Mouse (Mus musculus) MEL (cell line): ENCODE measurements around the gene Nsun2. TPM values are rescaled to one million over a fixed set of nuclear protein-coding genes. Genes with fewer than 3 reads are reported as not detected.

Experiments used
- DNase-seq: peaks from one replicate; pipeline ENCODE4 v3.0.0; 2011; ENCODE audit warnings: low read depth, low spot score
- H3K27ac ChIP-seq: 2 replicates; pipeline ENCODE4 v1.5.1; 2012; ENCODE audit warnings: low read depth, mild to moderate bottlenecking, control low read depth, low read length, moderate library complexity; ENCODE audit not compliant: control insufficient read depth
- H3K27me3 ChIP-seq, 2 experiments: fragments of 150-350 bp in 1 of 2; sonication (generic) in 1 of 2; 2 replicates each; pipeline ENCODE4 v1.6.1; 2012; ENCODE audit warnings: low read length in 2 of 2, mild to moderate bottlenecking in 2 of 2, improper control_type of control experiment in 1 of 2, moderate library complexity in 1 of 2; ENCODE audit not compliant: insufficient read depth in 2 of 2, control insufficient read depth in 1 of 2
- H3K36me3 ChIP-seq, 2 experiments: 2 replicates each; pipeline ENCODE4 v1.6.1; 2012 to 2014; ENCODE audit warnings: low read length in 2 of 2, improper control_type of control experiment in 1 of 2, inconsistent platforms in 1 of 2, mild to moderate bottlenecking in 1 of 2; ENCODE audit not compliant: insufficient read depth in 2 of 2, control insufficient read depth in 1 of 2
- H3K4me1 ChIP-seq, 2 experiments: fragments of 150-350 bp in 1 of 2; sonication (generic) in 1 of 2; 2 replicates each; pipeline ENCODE4 v1.6.1; 2012; ENCODE audit warnings: low read length in 2 of 2, improper control_type of control experiment in 1 of 2, mild to moderate bottlenecking in 1 of 2; ENCODE audit not compliant: insufficient read depth in 2 of 2, control insufficient read depth in 1 of 2
- H3K4me3 ChIP-seq, 2 experiments: fragments of 150-350 bp in 1 of 2; sonication (generic) in 1 of 2; 2 replicates each; pipeline ENCODE4 v1.5.1; 2012; ENCODE audit warnings: low read depth in 2 of 2, low read length in 2 of 2, mild to moderate bottlenecking in 2 of 2, moderate library complexity in 2 of 2, control low read depth in 1 of 2, improper control_type of control experiment in 1 of 2; ENCODE audit not compliant: control insufficient read depth in 1 of 2, insufficient read depth in 1 of 2
- H3K79me2 ChIP-seq: 2 replicates; pipeline ENCODE4 v1.6.1; 2012; ENCODE audit warnings: mild to moderate bottlenecking, low read length, moderate library complexity; ENCODE audit not compliant: control insufficient read depth, poor library complexity, insufficient read depth
- H3K9ac ChIP-seq: 2 replicates; pipeline ENCODE4 v1.6.1; 2012; ENCODE audit warnings: low read depth, mild to moderate bottlenecking, control low read depth, low read length, moderate library complexity; ENCODE audit not compliant: control insufficient read depth, poor library complexity, severe bottlenecking
- H3K9me3 ChIP-seq: fragments of 150-350 bp; sonication (generic); replicated peaks from 2 replicates; pipeline ENCODE4 v1.6.1; 2012; ENCODE audit warnings: mild to moderate bottlenecking, low read length, improper control_type of control experiment, moderate library complexity; ENCODE audit not compliant: insufficient read depth
- CHD1 ChIP-seq: IDR thresholded peaks from 2 replicates; pipeline ENCODE4 v1.6.1; 2012; ENCODE audit warnings: low read depth, mild to moderate bottlenecking, inconsistent platforms, low read length, improper control_type of control experiment
- CHD2 ChIP-seq: IDR thresholded peaks from 2 replicates; pipeline ENCODE4 v1.6.1; 2011; ENCODE audit warnings: low read length, improper control_type of control experiment
- CTCF ChIP-seq, 3 experiments: IDR thresholded peaks in 2 of 3; conservative IDR thresholded peaks in 1 of 3; 2 replicates each; pipeline ENCODE4 v1.5.1; 2011 to 2012; ENCODE audit warnings: low read length in 3 of 3, low read depth in 2 of 3, mild to moderate bottlenecking in 2 of 3, improper control_type of control experiment in 1 of 3, inconsistent platforms in 1 of 3, mixed read lengths in 1 of 3, moderate library complexity in 1 of 3; ENCODE audit not compliant: control insufficient read depth in 1 of 3, insufficient read depth in 1 of 3, poor library complexity in 1 of 3, severe bottlenecking in 1 of 3
- EP300 ChIP-seq, 2 experiments: IDR thresholded peaks; 2 replicates each; pipeline ENCODE4 v1.6.1; 2011; ENCODE audit warnings: improper control_type of control experiment in 2 of 2, low read length in 2 of 2, low read depth in 1 of 2, mild to moderate bottlenecking in 1 of 2
- ETS1 ChIP-seq: IDR thresholded peaks from 2 replicates; pipeline ENCODE4 v1.6.1; 2012; ENCODE audit warnings: low read depth, mild to moderate bottlenecking, inconsistent platforms, low read length, improper control_type of control experiment, moderate library complexity
- GABPA ChIP-seq: IDR thresholded peaks from 2 replicates; pipeline ENCODE4 v1.6.1; 2012; ENCODE audit warnings: low read depth, mild to moderate bottlenecking, inconsistent platforms, low read length, improper control_type of control experiment, moderate library complexity
- HCFC1 ChIP-seq: IDR thresholded peaks from 2 replicates; pipeline ENCODE4 v1.6.1; 2012; ENCODE audit warnings: low read depth, mild to moderate bottlenecking, inconsistent platforms, low read length, improper control_type of control experiment, moderate library complexity
- KAT2A ChIP-seq: conservative IDR thresholded peaks from 2 replicates; pipeline ENCODE4 v1.6.1; 2012; ENCODE audit warnings: low read depth, low read length, improper control_type of control experiment, inconsistent platforms
- MAFK ChIP-seq: IDR thresholded peaks from 2 replicates; pipeline ENCODE4 v1.6.1; 2011; ENCODE audit warnings: low read depth, mild to moderate bottlenecking, low read length, improper control_type of control experiment, borderline replicate concordance
- MAX ChIP-seq: IDR thresholded peaks from 2 replicates; pipeline ENCODE4 v1.6.1; 2011; ENCODE audit warnings: low read length, improper control_type of control experiment
- MAZ ChIP-seq: IDR thresholded peaks from 2 replicates; pipeline ENCODE4 v1.6.1; 2012; ENCODE audit warnings: low read depth, mild to moderate bottlenecking, inconsistent platforms, low read length, improper control_type of control experiment
- MEF2A ChIP-seq: IDR thresholded peaks from 2 replicates; pipeline ENCODE4 v1.6.1; 2014; ENCODE audit warnings: low read depth, mild to moderate bottlenecking, inconsistent platforms, low read length, improper control_type of control experiment; ENCODE audit not compliant: poor library complexity, insufficient replicate concordance, severe bottlenecking; ENCODE audit errors: extremely low read depth
- MYC ChIP-seq: IDR thresholded peaks from 2 replicates; pipeline ENCODE4 v1.6.1; 2011; ENCODE audit warnings: low read depth, mild to moderate bottlenecking, low read length, improper control_type of control experiment, moderate library complexity
- NELFE ChIP-seq: IDR thresholded peaks from 2 replicates; pipeline ENCODE4 v1.6.1; 2011; ENCODE audit warnings: low read depth, low read length, improper control_type of control experiment
- NRF1 ChIP-seq: IDR thresholded peaks from 2 replicates; pipeline ENCODE4 v1.6.1; 2014; ENCODE audit warnings: low read depth, mild to moderate bottlenecking, inconsistent platforms, low read length, improper control_type of control experiment, moderate library complexity; ENCODE audit not compliant: poor library complexity, insufficient read depth, severe bottlenecking
- POLR2A ChIP-seq, 2 experiments: IDR thresholded peaks; 2 replicates each; pipeline ENCODE4 v1.6.1; 2011 to 2012; ENCODE audit warnings: low read length in 2 of 2, mild to moderate bottlenecking in 2 of 2, control low read depth in 1 of 2, improper control_type of control experiment in 1 of 2, low read depth in 1 of 2, moderate library complexity in 1 of 2; ENCODE audit not compliant: control insufficient read depth in 1 of 2, insufficient read depth in 1 of 2, poor library complexity in 1 of 2
- POLR2AphosphoS2 ChIP-seq: IDR thresholded peaks from 2 replicates; pipeline ENCODE4 v1.6.1; 2011; ENCODE audit warnings: low read length, improper control_type of control experiment
- POLR2AphosphoS5 ChIP-seq: IDR thresholded peaks from 2 replicates; pipeline ENCODE4 v1.6.1; 2012; ENCODE audit warnings: low read depth, borderline replicate concordance, mild to moderate bottlenecking, inconsistent platforms, low read length, moderate library complexity, mixed read lengths
- RCOR1 ChIP-seq: IDR thresholded peaks from 2 replicates; pipeline ENCODE4 v1.6.1; 2012; ENCODE audit warnings: low read depth, mild to moderate bottlenecking, inconsistent platforms, low read length, improper control_type of control experiment
- SIN3A ChIP-seq: IDR thresholded peaks from 2 replicates; pipeline ENCODE4 v1.6.1; 2012; ENCODE audit warnings: low read length, improper control_type of control experiment, inconsistent platforms
- TBP ChIP-seq: IDR thresholded peaks from 2 replicates; pipeline ENCODE4 v1.8.0; 2011; ENCODE audit warnings: low read depth, low read length, improper control_type of control experiment
- UBTF ChIP-seq: IDR thresholded peaks from 2 replicates; pipeline ENCODE4 v1.6.1; 2012; ENCODE audit warnings: low read depth, mild to moderate bottlenecking, inconsistent platforms, low read length, improper control_type of control experiment, moderate library complexity, borderline replicate concordance; ENCODE audit not compliant: insufficient read depth
- ZC3H11A ChIP-seq: IDR thresholded peaks from 2 replicates; pipeline ENCODE4 v1.6.1; 2012; ENCODE audit warnings: low read depth, mild to moderate bottlenecking, inconsistent platforms, low read length, improper control_type of control experiment
- ZMIZ1 ChIP-seq: IDR thresholded peaks from 2 replicates; pipeline ENCODE4 v1.6.1; 2012; ENCODE audit warnings: low read depth, mild to moderate bottlenecking, inconsistent platforms, low read length, improper control_type of control experiment, moderate library complexity
- ZNF384 ChIP-seq: IDR thresholded peaks from 2 replicates; pipeline ENCODE4 v1.6.1; 2012; ENCODE audit warnings: low read depth, mild to moderate bottlenecking, inconsistent platforms, low read length, improper control_type of control experiment
- polyA plus RNA-seq, 2 experiments: library from polyadenylated mRNA; stranded (reverse) in 1 of 2; unstranded in 1 of 2; fragments of >175 nt in 1 of 2; fragments of >200 nt in 1 of 2; gene quantifications; 2 replicates each; pipeline versions ENCODE4 v1.2.1 to v1.2.4; 2012; ENCODE audit warnings: low replicate concordance in 2 of 2, low read depth in 1 of 2; ENCODE audit not compliant: insufficient read length in 2 of 2, insufficient read depth in 1 of 2, missing spikeins in 1 of 2
- total RNA-seq: library from RNA; depleted of rRNA; stranded (reverse); fragments of 300-350 nt; gene quantifications from 2 replicates; pipeline ENCODE4 v1.2.3, GENCODE M21; 2012

The Nsun2 gene
- total and polyA plus RNA-seq, 3 experiments: 277 to 303 (median 302) TPM

- no peak overlapping the region for H3K9ac ChIP-seq
- H3K27me3 ChIP-seq: no peaks in the 10 kb centered on the region
- no peak overlapping the region for H3K4me3 ChIP-seq
- no peaks in the 10 kb centered on the region for H3K4me1 ChIP-seq
- no peak overlapping the region for H3K27ac ChIP-seq
- H3K9me3 ChIP-seq: no peaks in the 10 kb centered on the region
- TF ChIP-seq ETS1 (no peak), CTCF (IDR thresholded peaks at IDR 0.05 in 2 of 3, conservative IDR thresholded peaks at IDR 0.05 in 1 of 3; ENCODE audit: control insufficient read depth in 1 of 3, insufficient read depth in 1 of 3, low read depth in 2 of 3, low read length in 3 of 3, poor library complexity in 1 of 3, severe bottlenecking in 1 of 3) (no peak), MAFK (no peak), RCOR1 (no peak), ZC3H11A (no peak)
- no peak for DNase-seq
- no peaks in the 10 kb centered on the region for H3K79me2 ChIP-seq
- no peaks in the 10 kb centered on the region for H3K36me3 ChIP-seq
Measured at GRCm38 (mm10) chr13:69644427-69645166, 111.1 kb downstream of the Nsun2 start.

DNA sequence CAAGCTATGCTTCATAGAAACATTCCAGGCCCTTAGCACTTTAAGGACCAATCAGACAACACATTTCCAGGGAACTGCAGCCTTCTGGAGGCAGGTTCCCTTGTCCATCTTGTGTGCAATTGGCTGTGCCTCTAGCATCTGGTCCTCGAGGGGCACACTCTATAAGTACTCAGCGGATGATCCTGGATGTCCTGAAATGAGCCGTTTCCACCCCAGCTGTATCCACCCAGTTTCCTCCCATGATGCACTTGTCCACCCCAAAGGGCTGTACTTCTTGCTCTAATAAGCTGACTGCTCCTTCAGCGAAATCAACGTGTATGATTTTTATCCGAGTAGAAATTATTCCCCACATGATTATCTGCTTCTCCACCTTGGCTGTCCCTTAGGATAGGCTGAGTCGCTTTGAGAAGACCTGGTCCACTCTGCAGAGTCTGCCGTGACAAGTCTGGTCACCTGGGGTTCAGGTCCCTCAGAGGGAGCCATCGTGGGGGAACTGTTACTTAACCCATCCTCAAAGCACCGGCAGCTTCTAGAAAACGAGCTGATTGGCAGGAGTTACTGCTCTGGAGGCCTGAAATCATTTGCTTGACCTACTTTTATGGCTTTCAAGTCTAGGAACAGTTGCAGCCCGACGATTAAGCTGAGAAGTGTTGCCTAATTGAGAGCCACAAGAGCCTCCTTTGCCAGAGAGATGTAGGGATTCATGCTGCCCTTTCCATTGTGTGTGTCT lies 112.3 kb downstream of the Nsun2 start:
- no peak for DNase-seq
- Histone ChIP-seq H3K79me2 (no peaks in the 10 kb centered on the region), H3K27ac (no peak overlapping the region), H3K36me3 (no peaks in the 10 kb centered on the region), H3K9ac (no peak overlapping the region), H3K4me1 (no peaks in the 10 kb centered on the region), H3K27me3 (no peaks in the 10 kb centered on the region), H3K4me3 (no peak overlapping the region), H3K9me3 (no peaks in the 10 kb centered on the region)
- no peak for TF ChIP-seq UBTF
- no peak for TF ChIP-seq NELFE
- TF ChIP-seq ZNF384: no peak
- no peak for TF ChIP-seq POLR2AphosphoS2
- no peak for TF ChIP-seq CHD2
- no peak for TF ChIP-seq EP300 (IDR thresholded peaks at IDR 0.05; ENCODE audit: low read depth in 1 of 2, low read length in 2 of 2)
- no peak for TF ChIP-seq HCFC1

- H3K9me3 ChIP-seq: no peaks in the 10 kb centered on the region
- H3K27me3 ChIP-seq: no peaks in the 10 kb centered on the region
- no peaks in the 10 kb centered on the region for H3K4me1 ChIP-seq
- H3K9ac ChIP-seq: no peak overlapping the region
- DNase-seq: no peak
- H3K4me3 ChIP-seq: no peak overlapping the region
- no peaks in the 10 kb centered on the region for H3K79me2 ChIP-seq
- H3K36me3 ChIP-seq: no peaks in the 10 kb centered on the region
- no peak overlapping the region for H3K27ac ChIP-seq
- TF ChIP-seq MAZ (no peak), NRF1 (no peak), UBTF (no peak), MAX (no peak), GABPA (no peak), ZMIZ1 (no peak), MYC (no peak), POLR2A (IDR thresholded peaks at IDR 0.05; ENCODE audit: control insufficient read depth in 1 of 2, insufficient read depth in 1 of 2, low read depth in 1 of 2, low read length in 2 of 2, poor library complexity in 1 of 2) (no peak), MEF2A (no peak), NELFE (no peak), SIN3A (no peak), ZC3H11A (no peak), KAT2A (no peak), ZNF384 (no peak), POLR2AphosphoS5 (no peak), TBP (no peak), CHD1 (no peak)
Measured at GRCm38 (mm10) chr13:69646481-69646880, 112.9 kb downstream of the Nsun2 start.
